Mouse (Mus musculus) adrenal gland (tissue): ENCODE results near the gene Irf1.

ENCODE experiments used
- intact Hi-C: fragments of 180-260 bp; cut with DNase I; formaldehyde crosslinking; loops from one replicate; pipeline ENCODE4 v1.15.1; 2025
- long read RNA-seq, 2 experiments: library from polyadenylated mRNA; unstranded; transcript quantifications; one replicate each; pipeline ENCODE4 v2.0.0; 2020; ENCODE audit warnings: borderline replicate concordance in 1 of 2; ENCODE audit not compliant: insufficient replicate concordance in 1 of 2

Irf1 gene
- long read RNA-seq, experiment 1, transcript Irf1-202 (10 exons, 2,137 nt), result major isoform, 10 of 19 reads
- long read RNA-seq, experiment 1, partial matches to known transcripts, result 1 of 19 reads
- long read RNA-seq, experiment 1, other reads (novel, unspliced or antisense), result 5 of 19 reads
- long read RNA-seq, experiment 2, transcript Irf1-202 (10 exons, 2,137 nt), result major isoform, 7 of 14 reads
- long read RNA-seq, experiment 2, partial matches to known transcripts, result 3 of 14 reads
- long read RNA-seq, experiment 2, other reads (novel, unspliced or antisense), result 4 of 14 reads

GRCm38 (mm10) chr11:53769760-53770124, at the start of gene Irf1:
TSS of gene Irf1 (plus strand) at chr11:53770014.
- intact Hi-C loops, result no loop called here

GRCm38 (mm10) chr11:53720715-53721114, 49.1 kb upstream of the Irf1 start, which contains the start of gene Il5:
TSS of gene Il5 (plus strand) at chr11:53720794.
- intact Hi-C loops, result no loop called here

- intact Hi-C loops, result loop anchor here (10.0 kb wide), 1 partner anchor 257 kb away; the partner anchor contains the start of gene Gm9837
These were observed 38.4 kb upstream of the Irf1 start for GRCm38 (mm10) chr11:53731457-53731856.

- intact Hi-C loops, result loop anchor here (10.0 kb wide), 1 partner anchor 257 kb away; the partner anchor contains the start of gene Gm9837
These were observed 37.6 kb upstream of the Irf1 start for GRCm38 (mm10) chr11:53732244-53732643.

DNA sequence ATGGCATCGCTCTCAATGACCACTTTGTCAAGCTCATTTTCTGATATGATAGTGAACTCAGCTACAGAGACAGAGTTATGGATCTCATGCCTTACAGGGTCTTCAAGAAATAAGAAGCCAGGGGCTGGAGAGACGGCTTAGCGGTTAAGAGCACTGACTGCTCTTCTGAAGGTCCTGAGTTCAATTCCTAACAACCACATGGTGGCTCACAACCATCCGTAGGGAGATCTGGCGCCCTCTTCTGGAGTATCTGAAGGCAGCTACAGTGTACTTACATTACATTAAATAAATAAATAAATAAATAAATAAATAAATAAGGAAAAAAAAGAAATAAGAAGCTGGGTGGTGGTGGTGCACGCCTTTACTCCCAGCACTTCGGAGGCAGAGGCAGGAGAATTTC, 36.0 kb upstream of the Irf1 start:
- intact Hi-C loops, result loop anchor here (10.0 kb wide), 1 partner anchor 259 kb away; the partner anchor contains the start of gene Gm9837

- intact Hi-C loops, result loop anchor here (10.0 kb wide), 1 partner anchor 260 kb away; the partner anchor contains the start of gene Gm9837
These were observed 35.4 kb upstream of the Irf1 start for GRCm38 (mm10) chr11:53734431-53734830.

DNA sequence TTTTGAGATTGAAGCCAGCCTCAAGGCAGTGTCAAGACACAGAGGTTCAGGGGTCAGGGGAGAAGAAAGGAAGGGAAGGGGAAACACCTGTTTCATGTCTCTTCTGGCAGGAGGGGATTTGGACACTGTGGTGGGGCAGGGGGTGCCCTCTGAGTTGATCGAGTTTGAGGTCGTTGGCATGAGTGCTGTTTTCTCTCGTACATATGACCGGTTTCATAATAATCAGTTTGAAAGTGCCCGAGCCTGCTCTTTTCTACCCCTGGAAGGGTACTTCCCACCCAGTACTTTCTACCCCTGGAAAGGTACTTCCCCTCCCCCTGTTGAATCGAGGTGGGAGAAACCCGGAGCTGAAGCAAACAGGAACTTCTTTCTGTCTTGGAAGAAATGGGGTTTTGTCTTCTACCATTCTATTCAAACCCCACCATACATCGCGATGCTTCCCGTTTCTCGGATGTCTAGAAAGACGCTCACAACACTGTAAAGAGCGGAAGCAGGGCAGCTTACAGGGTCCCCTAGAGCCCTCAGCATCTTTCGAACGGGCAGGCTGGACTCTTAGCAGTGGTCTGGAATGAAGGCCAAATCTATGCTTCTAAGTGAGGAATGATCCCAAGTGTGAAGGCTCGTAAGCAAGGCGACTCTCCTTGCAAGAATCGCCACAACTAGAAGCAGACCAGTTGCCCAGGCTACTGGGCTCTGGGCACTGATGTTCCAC, 34.7 kb upstream of the Irf1 start:
- intact Hi-C loops, result loop anchor here (5.0 to 10.0 kb wide), 2 partner anchors 122 to 260 kb away; partner anchors contain the start of genes Gm12216 and Gm9837

GRCm38 (mm10) chr11:53735682-53736245, 34.0 kb upstream of the Irf1 start:
- intact Hi-C loops, result loop anchor here (5.0 to 10.0 kb wide), 2 partner anchors 122 to 261 kb away; partner anchors contain the start of genes Gm12216 and Gm9837

GRCm38 (mm10) chr11:53736771-53737572, 32.8 kb upstream of the Irf1 start:
- intact Hi-C loops, result loop anchor here (5.0 to 10.0 kb wide), 2 partner anchors 120 to 262 kb away; partner anchors contain the start of genes Gm12216 and Gm9837

DNA sequence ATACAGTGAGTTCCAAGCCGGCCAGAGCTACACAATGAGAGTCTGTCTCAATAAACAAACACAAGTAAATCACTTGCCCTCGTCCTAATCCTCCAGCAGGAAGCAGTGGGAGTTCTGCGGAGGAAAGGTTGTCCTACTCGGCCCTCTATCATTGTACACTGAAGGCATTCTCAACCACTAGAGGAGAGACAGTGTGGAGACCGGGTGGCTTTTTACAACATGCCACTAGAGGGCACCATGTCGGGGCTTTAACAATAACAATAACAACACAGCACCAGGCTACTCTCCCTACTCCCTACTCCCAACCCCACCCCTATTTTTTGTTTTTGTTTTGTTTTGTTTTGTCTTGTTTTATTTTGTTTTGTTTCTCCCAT, 32.3 kb upstream of the Irf1 start:
- intact Hi-C loops, result loop anchor here (5.0 to 10.0 kb wide), 2 partner anchors 120 to 263 kb away; partner anchors contain the start of genes Gm12216 and Gm9837

- intact Hi-C loops, result no loop called here
These were observed 27.5 kb upstream of the Irf1 start for GRCm38 (mm10) chr11:53742353-53742752.

GRCm38 (mm10) chr11:53745260-53745659, 24.6 kb upstream of the Irf1 start:
- intact Hi-C loops, result no loop called here

GRCm38 (mm10) chr11:53747985-53748384, 21.8 kb upstream of the Irf1 start:
- intact Hi-C loops, result no loop called here

- intact Hi-C loops, result no loop called here
These were observed 21.2 kb upstream of the Irf1 start for GRCm38 (mm10) chr11:53748614-53749013.

GRCm38 (mm10) chr11:53749306-53749705, 20.5 kb upstream of the Irf1 start:
- intact Hi-C loops, result no loop called here

- intact Hi-C loops, result no loop called here
These were observed 20.0 kb upstream of the Irf1 start for GRCm38 (mm10) chr11:53749716-53750352.

DNA sequence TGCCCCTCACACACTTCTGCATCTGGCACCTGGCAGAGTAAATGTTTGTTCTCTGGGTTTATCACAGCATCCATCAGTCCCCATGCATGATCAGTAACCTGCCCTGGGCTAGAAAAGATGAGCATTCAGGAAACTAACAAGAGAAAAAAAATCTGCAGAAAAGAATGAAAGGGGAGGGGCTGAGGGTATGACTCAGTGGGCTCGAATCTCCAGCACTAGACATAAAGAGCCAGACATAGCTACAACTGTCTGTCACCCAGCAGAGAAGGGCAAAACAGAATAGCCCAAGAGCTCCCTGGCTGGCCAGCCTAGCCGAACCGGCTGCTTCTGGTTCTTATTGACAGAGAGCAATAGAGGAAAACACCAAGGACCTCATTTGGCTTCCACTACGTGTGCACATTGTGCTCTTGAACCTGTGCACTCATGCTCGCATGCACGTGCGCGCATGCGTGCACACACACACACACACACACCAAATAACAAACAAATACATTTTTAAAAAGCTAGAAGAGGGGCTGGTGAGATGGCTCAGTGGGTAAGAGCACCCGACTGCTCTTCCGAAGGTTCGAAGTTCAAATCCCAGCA, 14.7 kb upstream of the Irf1 start:
- intact Hi-C loops, result no loop called here

DNA sequence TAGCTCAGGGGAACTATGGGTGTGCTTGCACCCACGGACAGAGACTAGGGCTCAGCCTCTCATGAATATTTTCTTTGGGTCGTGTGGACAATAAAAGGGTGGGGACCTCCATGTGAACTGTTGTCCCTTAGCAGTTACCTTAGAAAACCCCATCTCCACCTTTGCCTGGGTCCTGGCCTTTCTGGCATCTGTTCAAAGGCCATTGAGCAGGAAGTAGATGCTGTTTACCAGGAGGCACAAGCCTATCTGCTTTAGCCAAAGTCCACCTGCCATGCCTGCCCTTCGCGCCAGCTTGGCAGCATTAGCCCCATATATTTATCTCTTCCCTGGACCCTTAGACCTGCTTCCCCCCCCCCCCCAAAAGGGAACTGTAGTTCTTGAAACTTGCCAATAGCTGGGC, 12.2 kb upstream of the Irf1 start:
- intact Hi-C loops, result loop anchor here (2.0 kb wide), 1 partner anchor 93 kb away; no protein-coding TSS in a partner anchor

GRCm38 (mm10) chr11:53758033-53758432, 11.8 kb upstream of the Irf1 start:
- intact Hi-C loops, result loop anchor here (2.0 kb wide), 1 partner anchor 93 kb away; no protein-coding TSS in a partner anchor
